Mouse (Mus musculus): ENCODE results near the gene Nudt3.

DNA sequence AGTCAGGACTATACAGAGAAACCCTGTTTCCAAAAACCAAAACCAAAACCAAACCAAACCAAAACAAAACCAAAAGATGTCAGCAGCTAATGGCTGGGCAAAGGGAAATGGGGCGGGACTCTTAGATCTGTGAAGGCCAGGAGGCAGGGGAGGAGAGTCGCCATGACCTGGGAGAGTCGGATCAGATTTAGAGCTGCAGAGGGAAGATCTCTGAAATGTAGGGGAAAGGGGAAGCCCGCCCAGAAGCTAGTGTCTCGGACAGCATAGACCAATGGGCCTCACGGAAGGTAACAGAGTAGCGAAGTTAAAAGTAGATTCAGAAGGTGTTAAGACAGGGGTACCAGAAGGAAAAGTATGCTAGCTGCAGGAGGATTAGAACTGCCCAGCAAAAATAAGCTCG, 52.0 kb downstream of the Nudt3 start:
- no peak for TF ChIP-seq POLR2A (IDR thresholded peaks at IDR 0.05; ENCODE audit: control insufficient read depth, low read depth, low read length)
- TF ChIP-seq CTCF (IDR thresholded peaks at IDR 0.05; ENCODE audit: control insufficient read depth, insufficient read depth, insufficient replicate concordance, low read depth, low read length) = no peak
